Mouse (Mus musculus) heart, embryonic 14.5 days (tissue): ENCODE data around the gene Cog7. TPM values are rescaled to one million over a fixed set of nuclear protein-coding genes. Genes with fewer than 3 reads are reported as not detected.

Source experiments
- ATAC-seq: fragments of 200-750 bp; cut with Nextera tagmentation; 2 replicates; pipeline ENCODE4 v1.8.0; 2017; ENCODE audit warnings: low read depth, moderate TSS enrichment; ENCODE audit not compliant: insufficient number of reproducible peaks, insufficient read depth, low FRiP score
- H3K27ac ChIP-seq, 2 experiments: fragments of 200-500 bp in 1 of 2; fragments of 300-500 bp in 1 of 2; sonication (generic) in 1 of 2; replicated peaks in 1 of 2; 2 replicates each; pipeline ENCODE4 v1.5.1; 2012 to 2014; ENCODE audit warnings: low read depth in 2 of 2, low read length in 2 of 2, control low read depth in 1 of 2, mild to moderate bottlenecking in 1 of 2, mixed read lengths in 1 of 2; ENCODE audit not compliant: control insufficient read depth in 1 of 2, insufficient read depth in 1 of 2
- H3K27me3 ChIP-seq: fragments of 300-500 bp; sonication (generic); 2 replicates; pipeline ENCODE4 v1.6.1; 2014; ENCODE audit warnings: mild to moderate bottlenecking, low read length, control low read depth; ENCODE audit not compliant: control insufficient read depth, insufficient read depth
- H3K36me3 ChIP-seq: fragments of 300-500 bp; sonication (generic); 2 replicates; pipeline ENCODE4 v1.6.1; 2014; ENCODE audit warnings: mild to moderate bottlenecking, control low read depth, low read length, mixed read lengths; ENCODE audit not compliant: control insufficient read depth, insufficient read depth
- H3K4me1 ChIP-seq, 2 experiments: fragments of 200-500 bp in 1 of 2; fragments of 300-500 bp in 1 of 2; sonication (generic) in 1 of 2; 2 replicates each; pipeline ENCODE4 v1.6.1; 2012 to 2014; ENCODE audit warnings: low read length in 2 of 2, control low read depth in 1 of 2, mixed read lengths in 1 of 2; ENCODE audit not compliant: control insufficient read depth in 2 of 2, insufficient read depth in 2 of 2
- H3K4me2 ChIP-seq: fragments of 300-500 bp; sonication (generic); 2 replicates; pipeline ENCODE4 v1.6.1; 2014; ENCODE audit warnings: mild to moderate bottlenecking, low read length
- H3K4me3 ChIP-seq, 2 experiments: fragments of 200-500 bp in 1 of 2; fragments of 300-500 bp in 1 of 2; sonication (generic) in 1 of 2; 2 replicates each; pipeline ENCODE4 v1.5.1; 2012 to 2014; ENCODE audit warnings: low read length in 2 of 2, mild to moderate bottlenecking in 2 of 2, control low read depth in 1 of 2, low read depth in 1 of 2, moderate library complexity in 1 of 2; ENCODE audit not compliant: control insufficient read depth in 1 of 2, insufficient read depth in 1 of 2
- H3K9ac ChIP-seq: fragments of 300-500 bp; sonication (generic); 2 replicates; pipeline ENCODE4 v1.6.1; 2014; ENCODE audit warnings: mild to moderate bottlenecking, low read length
- H3K9me3 ChIP-seq: fragments of 300-500 bp; sonication (generic); 2 replicates; pipeline ENCODE4 v1.6.1; 2016; ENCODE audit warnings: low read length, control low read depth; ENCODE audit not compliant: control insufficient read depth
- WGBS: fragments of 180-500 bp; shearing (Covaris S2); extraction: QIAGEN DNeasy Blood & Tissue Kit; methylation state at CpG from one replicate; pipeline ENCODE4 v1.1.7; 2014; 5-methylcytosine and 5-hydroxymethylcytosine counted together
- polyA plus RNA-seq: library from polyadenylated mRNA; unstranded; fragments of >200 nt; fragmentation: Nextera tagmentation; extraction: Ambion mirVana; gene quantifications from 2 replicates; pipeline ENCODE4 v1.2.1, GENCODE M21; 2014

The Cog7 gene
- polyA plus RNA-seq, 1 experiment from 2014 or later: 18.3 TPM

- Histone ChIP-seq H3K4me1 (peaks cover 25 to 51% of the 10 kb centered on the region in 2 experiments), H3K4me2 (no peak overlapping the region), H3K9me3 (no peaks in the 10 kb centered on the region), H3K27me3 (no peaks in the 10 kb centered on the region), H3K9ac (no peak overlapping the region), H3K4me3 (no peak overlapping the region), H3K27ac (no peak overlapping the region), H3K36me3 (0 out of 2 replicates have a peak, but pooled peaks cover 12% of the 10 kb centered on the region)
- 66% methylated on average over 6 of the region's 6 CpGs for WGBS
- ATAC-seq: no peak
These were observed 42.3 kb downstream of the Cog7 start for GRCm38 (mm10) chr7:121939244-121939643.

- Histone ChIP-seq H3K9me3 (no peaks in the 10 kb centered on the region), H3K4me1 (peaks cover 25 to 51% of the 10 kb centered on the region in 2 experiments), H3K36me3 (0 out of 2 replicates have a peak, but pooled peaks cover 8% of the 10 kb centered on the region), H3K4me2 (no peak overlapping the region), H3K27me3 (no peaks in the 10 kb centered on the region), H3K9ac (no peak overlapping the region), H3K27ac (no peak overlapping the region), H3K4me3 (no peak overlapping the region)
- no peak for ATAC-seq
- WGBS: 87% methylated on average over 8 of the region's 8 CpGs
These were observed 43.2 kb downstream of the Cog7 start for GRCm38 (mm10) chr7:121938124-121938891.

- H3K4me2 ChIP-seq: peak overlapping the region; percentile 25
These were observed 44.5 kb downstream of the Cog7 start for GRCm38 (mm10) chr7:121936861-121937630.

GRCm38 (mm10) chr7:121935906-121936794, 45.4 kb downstream of the Cog7 start:
- Histone ChIP-seq H3K27ac (0 out of 4 replicates have a peak overlapping the region, but pooled peaks of 1 of the 2 experiments have one; percentile 6), H3K4me1 (peaks cover 23 to 42% of the 10 kb centered on the region in 2 experiments), H3K9me3 (no peaks in the 10 kb centered on the region), H3K36me3 (peaks cover 8% of the 10 kb centered on the region; the same call in 1 of the 2 replicates), H3K4me3 (no peak overlapping the region), H3K27me3 (no peaks in the 10 kb centered on the region), H3K9ac (no peak overlapping the region), H3K4me2 (no peak overlapping the region)
- WGBS: 48% methylated on average over 12 of the region's 12 CpGs
- peak; percentile 16; the same call in 1 of the 2 replicates for ATAC-seq

More at GRCm38 (mm10) chr7:121936861-121937630, 44.5 kb downstream of the Cog7 start:
- 27% methylated on average over 14 of the region's 14 CpGs for WGBS
- H3K27me3 ChIP-seq: no peaks in the 10 kb centered on the region
- H3K27ac ChIP-seq: peak overlapping the region; percentile 4 to 35; a peak in 1 of 4 replicates
- peaks cover 8% of the 10 kb centered on the region; the same call in 1 of the 2 replicates for H3K36me3 ChIP-seq
- peaks cover 25 to 48% of the 10 kb centered on the region in 2 experiments for H3K4me1 ChIP-seq
- ATAC-seq: no peak
- no peak overlapping the region for H3K4me3 ChIP-seq
- H3K9me3 ChIP-seq: no peaks in the 10 kb centered on the region
- H3K9ac ChIP-seq: no peak overlapping the region

GRCm38 (mm10) chr7:121934346-121934745, 47.2 kb downstream of the Cog7 start:
- no peak overlapping the region for H3K9ac ChIP-seq
- H3K36me3 ChIP-seq: peaks cover 16% of the 10 kb centered on the region
- H3K4me1 ChIP-seq: peaks cover 21 to 31% of the 10 kb centered on the region in 2 experiments
- WGBS: 82% methylated on average over 2 of the region's 2 CpGs
- no peak for ATAC-seq
- H3K4me3 ChIP-seq: no peak overlapping the region
- no peaks in the 10 kb centered on the region for H3K27me3 ChIP-seq
- H3K9me3 ChIP-seq: no peaks in the 10 kb centered on the region
- no peak overlapping the region for H3K27ac ChIP-seq
- no peak overlapping the region for H3K4me2 ChIP-seq

- 53% methylated on average over 6 of the region's 6 CpGs for WGBS
- Histone ChIP-seq H3K9me3 (no peaks in the 10 kb centered on the region), H3K4me3 (no peak overlapping the region), H3K27me3 (no peaks in the 10 kb centered on the region), H3K27ac (no peak overlapping the region), H3K4me2 (no peak overlapping the region), H3K36me3 (peaks cover 20% of the 10 kb centered on the region), H3K9ac (no peak overlapping the region), H3K4me1 (peaks cover 21 to 25% of the 10 kb centered on the region in 2 experiments)
- no peak for ATAC-seq
These were observed 47.8 kb downstream of the Cog7 start for GRCm38 (mm10) chr7:121933675-121934074.

GRCm38 (mm10) chr7:121931246-121931645, 50.3 kb downstream of the Cog7 start:
- no peaks in the 10 kb centered on the region for H3K9me3 ChIP-seq
- H3K9ac ChIP-seq: no peak overlapping the region
- peaks cover 28% of the 10 kb centered on the region for H3K36me3 ChIP-seq
- peaks cover 8 to 11% of the 10 kb centered on the region in 2 experiments for H3K4me1 ChIP-seq
- H3K27ac ChIP-seq: no peak overlapping the region
- H3K27me3 ChIP-seq: no peaks in the 10 kb centered on the region
- ATAC-seq: no peak
- WGBS: 43% methylated on average over 7 of the region's 7 CpGs
- H3K4me2 ChIP-seq: no peak overlapping the region
- H3K4me3 ChIP-seq: no peak overlapping the region
